Mouse (Mus musculus): Measurements from ENCODE around the gene Gm21994.
"Not testable (repeated sequence)": the region's sequence is repeated elsewhere in the genome, so short reads cannot be mapped to it uniquely, and the experiment has no call there.

Gene Gm21994

GRCm38 (mm10) chr2:150255491-150255890 lies at the start of gene Gm21994:
Gene Gm21994 (minus strand): TSS chr2:150255591.
- not testable (repeated sequence) for DNase-seq (ENCODE audit: low read depth)

GRCm38 (mm10) chr2:150299096-150299495 lies 43.7 kb upstream of the Gm21994 start:
- peak; percentile 1 for DNase-seq (ENCODE audit: low read depth)

- DNase-seq (ENCODE audit: low read depth), result peak; percentile 1
Measured at GRCm38 (mm10) chr2:150293669-150294068, 38.3 kb upstream of the Gm21994 start.

GRCm38 (mm10) chr2:150257291-150257690 lies 1.9 kb upstream of the Gm21994 start, which contains the start of gene Gm14124:
Gene Gm14124 (plus strand): TSS chr2:150257517.
- peak; percentile 2 for DNase-seq (ENCODE audit: low read depth)

- not testable (repeated sequence) for DNase-seq (ENCODE audit: low read depth)
Measured at GRCm38 (mm10) chr2:150256861-150257260, 1.5 kb upstream of the Gm21994 start.

- DNase-seq (ENCODE audit: low read depth), result no peak
Measured at GRCm38 (mm10) chr2:150243211-150243610, 12.2 kb downstream of the Gm21994 start.

GRCm38 (mm10) chr2:150223263-150223662 lies 32.1 kb downstream of the Gm21994 start:
- DNase-seq (ENCODE audit: low read depth), result not testable (repeated sequence)

- not testable (repeated sequence) for DNase-seq (ENCODE audit: low read depth)
Measured at GRCm38 (mm10) chr2:150218363-150218725, 37.0 kb downstream of the Gm21994 start.

GRCm38 (mm10) chr2:150217600-150218362 lies 37.6 kb downstream of the Gm21994 start, which contains the start of gene Zfp937:
Gene Zfp937 (plus strand): TSS chr2:150218073.
- DNase-seq (ENCODE audit: low read depth), result peak; percentile 41

Measured in induced T-regulatory cell, adult 2 months (primary cell).